Mouse (Mus musculus) ZHBTc4 (cell line): ENCODE measurements at regions not wholly inside any gene's neighbourhood (a gene's known extent, or its start where the extent isn't known, plus 50 kb on each side); places are given as distances from the start of the nearest gene placed in this dataset.

Experiments used
- DNase-seq: peaks from one replicate; pipeline ENCODE4 v3.0.0-alpha.2; 2011; ENCODE audit warnings: low read depth, low spot score

- peak; percentile 78 for DNase-seq
These were observed 87.3 kb downstream of the Gm11077 start for GRCm38 (mm10) chr6:140816359-140816758.

GRCm38 (mm10) chr6:140816831-140817230, 87.7 kb downstream of the Gm11077 start:
- DNase-seq: peak; percentile 12

- peak; percentile 9 for DNase-seq
These were observed 90.4 kb downstream of the Gm11077 start for GRCm38 (mm10) chr6:140819451-140819878.

- no peak for DNase-seq
These were observed 97.4 kb downstream of the Gm11077 start for GRCm38 (mm10) chr6:140826522-140826921.

GRCm38 (mm10) chr6:140827651-140828050, 98.6 kb downstream of the Gm11077 start:
- no peak for DNase-seq

GRCm38 (mm10) chr6:140843292-140843991, 114.4 kb downstream of the Gm11077 start:
- no peak for DNase-seq

- no peak for DNase-seq
These were observed 118.1 kb downstream of the Gm11077 start for GRCm38 (mm10) chr6:140847165-140847564.

- DNase-seq: no peak
These were observed 123.3 kb downstream of the Gm11077 start for GRCm38 (mm10) chr6:140852420-140852819.

- peak; percentile 82 for DNase-seq
These were observed 124.4 kb downstream of the Gm11077 start for GRCm38 (mm10) chr6:140853508-140853907.

GRCm38 (mm10) chr6:140854691-140855090, 125.6 kb downstream of the Gm11077 start:
- DNase-seq: no peak

GRCm38 (mm10) chr6:140856468-140857117, 127.5 kb downstream of the Gm11077 start:
- no peak for DNase-seq

- DNase-seq: peak; percentile 19
These were observed 128.1 kb downstream of the Gm11077 start for GRCm38 (mm10) chr6:140857118-140857746.

- peak; percentile 46 for DNase-seq
These were observed 140.4 kb downstream of the Gm11077 start for GRCm38 (mm10) chr6:140869523-140869922.

GRCm38 (mm10) chr6:140874831-140875230, 145.7 kb downstream of the Gm11077 start:
- no peak for DNase-seq

GRCm38 (mm10) chr6:140883651-140884050, 154.6 kb downstream of the Gm11077 start:
- no peak for DNase-seq

GRCm38 (mm10) chr6:140888610-140889009, 159.5 kb downstream of the Gm11077 start:
- no peak for DNase-seq

- no peak for DNase-seq
These were observed 161.0 kb downstream of the Gm11077 start for GRCm38 (mm10) chr6:140890060-140890459.

GRCm38 (mm10) chr6:140890591-140890990, 161.5 kb downstream of the Gm11077 start:
- DNase-seq: no peak

GRCm38 (mm10) chr6:140894467-140894866, 165.4 kb downstream of the Gm11077 start:
- no peak for DNase-seq

GRCm38 (mm10) chr6:140895441-140895840, 166.4 kb downstream of the Gm11077 start:
- DNase-seq: no peak

- DNase-seq: peak; percentile 57
These were observed 168.0 kb downstream of the Gm11077 start for GRCm38 (mm10) chr6:140897111-140897510.

GRCm38 (mm10) chr6:140924319-140924981, 195.4 kb downstream of the Gm11077 start:
- peak; percentile 56 for DNase-seq
